Mouse (Mus musculus) gastrocnemius, postnatal 10 days (tissue): ENCODE data around the gene Adgrg2. TPM values are rescaled to one million over a fixed set of nuclear protein-coding genes. Genes with fewer than 3 reads are reported as not detected.

ENCODE experiments used
- DNase-seq: peaks from one replicate; pipeline ENCODE4 v3.0.0; 2021; ENCODE audit warnings: mixed read lengths
- long read RNA-seq, 2 experiments: library from polyadenylated mRNA; stranded (forward); transcript quantifications; one replicate each; pipeline ENCODE4 v2.0.0; 2021
- total RNA-seq, 2 experiments: library from RNA; stranded (reverse); gene quantifications; 2 replicates each; pipeline ENCODE4 v1.2.3; 2021

Gene Adgrg2
- 1 to 10 TPM; 2.8 to 4.7 TPM for total RNA-seq
- long read RNA-seq, experiment 1, partial matches to known transcripts: 0 of 2 reads
- long read RNA-seq, experiment 1, other reads (novel, unspliced or antisense): 2 of 2 reads
- long read RNA-seq, experiment 2: 0 reads

- DNase-seq: peak; percentile 25
Observed at GRCm38 (mm10) chrX:160390464-160390956, at the start of gene Adgrg2. TSS of gene Adgrg2 (plus strand) at chrX:160390690.

GRCm38 (mm10) chrX:160350995-160351394, 39.5 kb upstream of the Adgrg2 start:
- DNase-seq: no peak

- no peak for DNase-seq
Observed at GRCm38 (mm10) chrX:160351967-160352677, 38.4 kb upstream of the Adgrg2 start.

- DNase-seq: no peak
Observed at GRCm38 (mm10) chrX:160384748-160385501, 5.6 kb upstream of the Adgrg2 start.

- DNase-seq: no peak
Observed at GRCm38 (mm10) chrX:160385502-160385772, 5.1 kb upstream of the Adgrg2 start.

GRCm38 (mm10) chrX:160412930-160413453, 22.5 kb downstream of the Adgrg2 start:
- no peak for DNase-seq

- no peak for DNase-seq
Observed at GRCm38 (mm10) chrX:160413881-160414395, 23.4 kb downstream of the Adgrg2 start.

- DNase-seq: no peak
Observed at GRCm38 (mm10) chrX:160418397-160418796, 27.9 kb downstream of the Adgrg2 start.

- no peak for DNase-seq
Observed at GRCm38 (mm10) chrX:160423737-160424136, 33.2 kb downstream of the Adgrg2 start.

- DNase-seq: no peak
Observed at GRCm38 (mm10) chrX:160426486-160426885, 36.0 kb downstream of the Adgrg2 start.

GRCm38 (mm10) chrX:160426930-160427329, 36.4 kb downstream of the Adgrg2 start:
- DNase-seq: no peak

GRCm38 (mm10) chrX:160432192-160432591, 41.7 kb downstream of the Adgrg2 start:
- no peak for DNase-seq

GRCm38 (mm10) chrX:160441272-160441671, 50.8 kb downstream of the Adgrg2 start:
- no peak for DNase-seq

GRCm38 (mm10) chrX:160448351-160448750, 57.9 kb downstream of the Adgrg2 start:
- no peak for DNase-seq

- no peak for DNase-seq
Observed at GRCm38 (mm10) chrX:160449363-160449762, 58.9 kb downstream of the Adgrg2 start.

- DNase-seq: no peak
Observed at GRCm38 (mm10) chrX:160455686-160456085, 65.2 kb downstream of the Adgrg2 start.

GRCm38 (mm10) chrX:160471257-160471786, 80.8 kb downstream of the Adgrg2 start:
- DNase-seq: no peak

GRCm38 (mm10) chrX:160489784-160490183, 99.3 kb downstream of the Adgrg2 start:
- DNase-seq: no peak

GRCm38 (mm10) chrX:160494333-160494732, 103.8 kb downstream of the Adgrg2 start:
- no peak for DNase-seq

GRCm38 (mm10) chrX:160494921-160495320, 104.4 kb downstream of the Adgrg2 start:
- no peak for DNase-seq

GRCm38 (mm10) chrX:160496473-160496872, 106.0 kb downstream of the Adgrg2 start:
- DNase-seq: no peak

- DNase-seq: no peak
Observed at GRCm38 (mm10) chrX:160501095-160501494, 110.6 kb downstream of the Adgrg2 start.

GRCm38 (mm10) chrX:160501687-160502047, 111.2 kb downstream of the Adgrg2 start:
- no peak for DNase-seq
